Mouse (Mus musculus): ENCODE measurements around the gene Vnn1.
A peak's percentile ranks its signal among the peaks of the same experiment; 100 is the strongest.

The Vnn1 gene

GRCm38 (mm10) chr10:23894601-23895349 lies at the start of gene Vnn1:
Vnn1 (plus strand) TSS chr10:23894688.
- peak; percentile 32 for DNase-seq (ENCODE audit: low spot score)

- no peak for DNase-seq (ENCODE audit: low spot score)
Observed at GRCm38 (mm10) chr10:23851228-23851912, 43.1 kb upstream of the Vnn1 start, which contains the start of gene Vnn3. Vnn3 (plus strand) TSS chr10:23851462.

- DNase-seq (ENCODE audit: low spot score), result no peak
Observed at GRCm38 (mm10) chr10:23852096-23852495, 42.4 kb upstream of the Vnn1 start.

GRCm38 (mm10) chr10:23864362-23865312 lies 29.9 kb upstream of the Vnn1 start:
- no peak for DNase-seq (ENCODE audit: low spot score)

GRCm38 (mm10) chr10:23880695-23881094 lies 13.8 kb upstream of the Vnn1 start:
- DNase-seq (ENCODE audit: low spot score), result no peak

- DNase-seq (ENCODE audit: low spot score), result no peak
Observed at GRCm38 (mm10) chr10:23884910-23885309, 9.6 kb upstream of the Vnn1 start.

- no peak for DNase-seq (ENCODE audit: low spot score)
Observed at GRCm38 (mm10) chr10:23886060-23886459, 8.4 kb upstream of the Vnn1 start.

- DNase-seq (ENCODE audit: low spot score), result no peak
Observed at GRCm38 (mm10) chr10:23892987-23893386, 1.5 kb upstream of the Vnn1 start.

GRCm38 (mm10) chr10:23895376-23895775 lies 888 bp downstream of the Vnn1 start:
- no peak for DNase-seq (ENCODE audit: low spot score)

GRCm38 (mm10) chr10:23901119-23901518 lies 6.6 kb downstream of the Vnn1 start:
- no peak for DNase-seq (ENCODE audit: low spot score)

GRCm38 (mm10) chr10:23905661-23906060 lies 11.2 kb downstream of the Vnn1 start:
- no peak for DNase-seq (ENCODE audit: low spot score)

GRCm38 (mm10) chr10:23920056-23920455 lies 25.6 kb downstream of the Vnn1 start, which contains the start of gene Taar1:
Taar1 (plus strand) TSS chr10:23920356.
- no peak for DNase-seq (ENCODE audit: low spot score)

- DNase-seq (ENCODE audit: low spot score), result no peak
Observed at GRCm38 (mm10) chr10:23922468-23922867, 28.0 kb downstream of the Vnn1 start.

- no peak for DNase-seq (ENCODE audit: low spot score)
Observed at GRCm38 (mm10) chr10:23923941-23924340, 29.5 kb downstream of the Vnn1 start.

- DNase-seq (ENCODE audit: low spot score), result no peak
Observed at GRCm38 (mm10) chr10:23937613-23938012, 43.1 kb downstream of the Vnn1 start.

GRCm38 (mm10) chr10:23938312-23938711 lies 43.8 kb downstream of the Vnn1 start, which contains the start of gene Taar2:
Taar2 (plus strand) TSS chr10:23938572.
- no peak for DNase-seq (ENCODE audit: low spot score)

GRCm38 (mm10) chr10:23942465-23942864 lies 48.0 kb downstream of the Vnn1 start:
- peak; percentile 24 for DNase-seq (ENCODE audit: low spot score)

GRCm38 (mm10) chr10:23948026-23948425 lies 53.5 kb downstream of the Vnn1 start:
- DNase-seq (ENCODE audit: low spot score), result no peak

GRCm38 (mm10) chr10:23949508-23950005 lies 55.1 kb downstream of the Vnn1 start, which contains the start of gene Taar3:
Taar3 (plus strand) TSS chr10:23949558.
- DNase-seq (ENCODE audit: low spot score), result no peak

- no peak for DNase-seq (ENCODE audit: low spot score)
Observed at GRCm38 (mm10) chr10:23951714-23952113, 57.2 kb downstream of the Vnn1 start.

All from embryo, embryonic 10 days (tissue).